11 mouse cellular contexts compared by ENCODE assay signal in genomic region chr2:105188182-105188581, GRCm38 (mm10). TPM values are rescaled to one million over a fixed set of nuclear protein-coding genes. Genes with fewer than 3 reads are reported as not detected.
DNase-seq lines count a peak whose midpoint lies in the region; ATAC-seq and TF ChIP-seq lines count a peak whose summit lies in the region.
"Had no signal": no experiment of that assay in that cellular context is flagged by ENCODE, and none has a peak within 500 bp of the region (broad histone marks: within the 10 kb centered on the region; RNA-seq: fewer than 3 reads in every experiment).

No protein-coding gene starts in this region.

- WGBS in lung, embryonic 14.5 days = 77% methylated on average over 10 of the region's 10 CpGs

- ATAC-seq in lung, embryonic 14.5 days (ENCODE audit: insufficient read depth) = no peak
- ATAC-seq: forebrain, embryonic 13.5 days had no signal

- DNase-seq in gastrocnemius, adult 2 months = no peak
- DNase-seq in gastrocnemius, adult 8-10 months (ENCODE audit: low spot score in 2 of 2) = no peak
- DNase-seq in lung, embryonic 14.5 days = peak; percentile 44
- no peak for DNase-seq in lung, postnatal 10 days
- DNase-seq in c-Kit-positive CD71-positive TER-119-negative erythroid progenitor cells, embryonic 14.5 days (ENCODE audit: low read depth) = peak; percentile 19
- peak; percentile 68 for DNase-seq in retina, postnatal 1 day
- no peak for DNase-seq in left cerebral cortex, adult 18-20 months (ENCODE audit: low spot score in 2 of 2)
- DNase-seq in T-cell, adult 2 months (ENCODE audit: low spot score) = no peak
- DNase-seq: thymus, adult 18-20 months had no signal

- H3K9me3 ChIP-seq in lung, embryonic 14.5 days (ENCODE audit: low read depth, low read length) = no peaks in the 10 kb centered on the region
- H3K9me3 ChIP-seq: forebrain, embryonic 13.5 days; midbrain, embryonic 12.5 days had no signal

- no peaks in the 10 kb centered on the region for H3K36me3 ChIP-seq in lung, embryonic 14.5 days (ENCODE audit: insufficient read depth)
- H3K36me3 ChIP-seq: midbrain, embryonic 12.5 days had no signal

- TF ChIP-seq CTCF in gastrocnemius, adult 2 months (IDR thresholded peaks at IDR 0.05) = peak; percentile 55
- peak; percentile 67 for TF ChIP-seq CTCF in lung, embryonic 14.5 days (IDR thresholded peaks at IDR 0.05; ENCODE audit: low read depth)

- H3K4me1 ChIP-seq in lung, embryonic 14.5 days (ENCODE audit: insufficient read depth) = no peaks in the 10 kb centered on the region
- H3K4me1 ChIP-seq: forebrain, embryonic 13.5 days; midbrain, embryonic 12.5 days had no signal

- intact Hi-C loops in gastrocnemius, adult 2 months (cut with DNase I) = no loop called here

- no peak overlapping the region for H3K27ac ChIP-seq in gastrocnemius, adult 2 months
- no peak overlapping the region for H3K27ac ChIP-seq in lung, embryonic 14.5 days (ENCODE audit: low read depth)
- H3K27ac ChIP-seq: forebrain, embryonic 13.5 days; midbrain, embryonic 12.5 days had no signal

- no peak overlapping the region for H3K4me2 ChIP-seq in lung, embryonic 14.5 days
- H3K4me2 ChIP-seq: forebrain, embryonic 13.5 days; midbrain, embryonic 12.5 days had no signal

- no peak overlapping the region for H3K4me3 ChIP-seq in gastrocnemius, adult 2 months
- no peak overlapping the region for H3K4me3 ChIP-seq in lung, embryonic 14.5 days (ENCODE audit: low read depth, low read length)
- H3K4me3 ChIP-seq: forebrain, embryonic 13.5 days; midbrain, embryonic 12.5 days had no signal

- no peak overlapping the region for H3K9ac ChIP-seq in lung, embryonic 14.5 days
- H3K9ac ChIP-seq: forebrain, embryonic 13.5 days; midbrain, embryonic 12.5 days had no signal

- H3K27me3 ChIP-seq in lung, embryonic 14.5 days (ENCODE audit: insufficient read depth, low read length) = no peaks in the 10 kb centered on the region
- H3K27me3 ChIP-seq: forebrain, embryonic 13.5 days; midbrain, embryonic 12.5 days had no signal

RNA-seq across cellular contexts. Expression of gene Them7, which starts 35.9 kb away (rescaled TPM):
- total RNA-seq in gastrocnemius, adult 2 months (2021) = under 1 TPM in 1 of 2 experiments, not detected in 1; 0.22 TPM
- total RNA-seq in gastrocnemius, adult 8-10 months (2022) = not detected
- polyA plus RNA-seq in lung, embryonic 14.5 days (2014; fragmentation: Nextera tagmentation; extraction: Ambion mirVana) = 0.16 and 0.18 TPM in 2 replicates
- total RNA-seq in left cerebral cortex, adult 18-20 months (2021) = not detected
- polyA plus RNA-seq: forebrain, embryonic 13.5 days had no signal

Comparison
In these comparisons a context has a peak if more than half of its experiments do, and no peak if none do; other contexts are left out.
1. DNase-seq: peak in lung, embryonic 14.5 days (single experiment), c-Kit-positive CD71-positive TER-119-negative erythroid progenitor cells, embryonic 14.5 days (single experiment) and retina, postnatal 1 day (single experiment); none in gastrocnemius, adult 2 months (single experiment), gastrocnemius, adult 8-10 months (0 of 2), lung, postnatal 10 days (single experiment), left cerebral cortex, adult 18-20 months (0 of 2) and T-cell, adult 2 months (single experiment).